Mouse (Mus musculus) kidney, embryonic 14.5 days (tissue): ENCODE results near the gene Magea2. TPM values are rescaled to one million over a fixed set of nuclear protein-coding genes. Genes with fewer than 3 reads are reported as not detected.
"Not testable (repeated sequence)": the region's sequence is repeated elsewhere in the genome, so short reads cannot be mapped to it uniquely, and the experiment has no call there.

Experiments
- ATAC-seq: fragments of 200-750 bp; cut with Nextera tagmentation; 2 replicates; pipeline ENCODE4 v1.8.0; 2017; ENCODE audit warnings: moderate number of reproducible peaks, mild to moderate bottlenecking, moderate TSS enrichment, moderate library complexity; ENCODE audit not compliant: low FRiP score, low TSS enrichment
- H3K27ac ChIP-seq: fragments of 300-500 bp; sonication (generic); 2 replicates; pipeline ENCODE4 v1.5.1; 2014; ENCODE audit warnings: low read depth, mild to moderate bottlenecking, low read length, moderate library complexity, mixed read lengths
- H3K27me3 ChIP-seq: fragments of 300-500 bp; sonication (generic); 2 replicates; pipeline ENCODE4 v1.6.1; 2014; ENCODE audit warnings: mild to moderate bottlenecking, low read length; ENCODE audit not compliant: control insufficient read depth, insufficient read depth
- H3K36me3 ChIP-seq: fragments of 300-500 bp; sonication (generic); 2 replicates; pipeline ENCODE4 v1.6.1; 2014; ENCODE audit warnings: low read length, mixed read lengths; ENCODE audit not compliant: control insufficient read depth, insufficient read depth
- H3K4me1 ChIP-seq: fragments of 300-500 bp; sonication (generic); 2 replicates; pipeline ENCODE4 v1.6.1; 2014; ENCODE audit warnings: low read length, mixed read lengths; ENCODE audit not compliant: control insufficient read depth, insufficient read depth
- H3K4me2 ChIP-seq: fragments of 300-500 bp; sonication (generic); replicated peaks from 2 replicates; pipeline ENCODE4 v1.6.1; 2014; ENCODE audit warnings: low read depth, mild to moderate bottlenecking, low read length
- H3K4me3 ChIP-seq: fragments of 300-500 bp; sonication (generic); 2 replicates; pipeline ENCODE4 v1.5.1; 2014; ENCODE audit warnings: mild to moderate bottlenecking, low read length
- H3K9ac ChIP-seq: fragments of 300-500 bp; sonication (generic); 2 replicates; pipeline ENCODE4 v1.6.1; 2014; ENCODE audit warnings: low read depth, mild to moderate bottlenecking, low read length, moderate library complexity
- H3K9me3 ChIP-seq: fragments of 300-500 bp; sonication (generic); 2 replicates; pipeline ENCODE4 v1.6.1; 2016; ENCODE audit warnings: low read length; ENCODE audit not compliant: control insufficient read depth
- WGBS: fragments of 180-500 bp; shearing (Covaris S2); extraction: QIAGEN DNeasy Blood & Tissue Kit; methylation state at CpG from one replicate; pipeline ENCODE4 v1.1.7; 2014; 5-methylcytosine and 5-hydroxymethylcytosine counted together
- polyA plus RNA-seq: library from polyadenylated mRNA; unstranded; fragments of >200 nt; fragmentation: Nextera tagmentation; extraction: Ambion mirVana; gene quantifications from 2 replicates; pipeline ENCODE4 v1.2.1, GENCODE M21; 2014

The Magea2 gene
- not detected in 2 replicates for polyA plus RNA-seq

GRCm38 (mm10) chrX:155093566-155093965 is at the start of gene Magea2:
TSS of gene Magea2 (minus strand) at chrX:155093666.
- WGBS = 79% methylated on average over 3 of the region's 4 CpGs
- H3K9me3 ChIP-seq, H3K4me2 ChIP-seq, H3K4me3 ChIP-seq, H3K4me1 ChIP-seq, ATAC-seq, H3K27me3 ChIP-seq, H3K9ac ChIP-seq, H3K36me3 ChIP-seq, H3K27ac ChIP-seq: not testable (repeated sequence)

- H3K27ac ChIP-seq, H3K36me3 ChIP-seq, H3K27me3 ChIP-seq, H3K4me1 ChIP-seq, ATAC-seq, H3K9ac ChIP-seq, H3K4me2 ChIP-seq, H3K9me3 ChIP-seq, H3K4me3 ChIP-seq: not testable (repeated sequence)
- WGBS = 83% methylated on average over 3 of the region's 3 CpGs
These were observed 34.8 kb upstream of the Magea2 start, which contains the start of gene Cldn34b2 for GRCm38 (mm10) chrX:155128312-155128711. TSS of gene Cldn34b2 (minus strand) at chrX:155128412.

GRCm38 (mm10) chrX:155098024-155098423 is 4.6 kb upstream of the Magea2 start:
- Histone ChIP-seq H3K9ac (no peak overlapping the region), H3K27me3 (no peaks in the 10 kb centered on the region), H3K4me2 (no peak overlapping the region), H3K36me3 (no peaks in the 10 kb centered on the region), H3K27ac (no peak overlapping the region), H3K4me1 (no peaks in the 10 kb centered on the region), H3K9me3 (no peaks in the 10 kb centered on the region), H3K4me3 (no peak overlapping the region)
- ATAC-seq = no peak

- WGBS = 83% methylated on average over 1 of the region's 2 CpGs
- not testable (repeated sequence) for H3K27ac ChIP-seq, H3K4me1 ChIP-seq, H3K4me2 ChIP-seq, H3K9ac ChIP-seq, H3K4me3 ChIP-seq, H3K36me3 ChIP-seq, H3K9me3 ChIP-seq, H3K27me3 ChIP-seq, ATAC-seq
These were observed 3.8 kb downstream of the Magea2 start, which contains the start of gene Magea1 for GRCm38 (mm10) chrX:155089693-155090092. TSS of gene Magea1 (minus strand) at chrX:155089793.

GRCm38 (mm10) chrX:155063045-155063444 is 30.4 kb downstream of the Magea2 start, which contains the start of gene Magea5:
TSS of gene Magea5 (minus strand) at chrX:155063145.
- not testable (repeated sequence) for H3K36me3 ChIP-seq, ATAC-seq, H3K9ac ChIP-seq, H3K27ac ChIP-seq, H3K4me2 ChIP-seq, H3K27me3 ChIP-seq, H3K4me3 ChIP-seq, H3K4me1 ChIP-seq, H3K9me3 ChIP-seq
- WGBS = 91% methylated on average over 13 of the region's 16 CpGs

GRCm38 (mm10) chrX:154995750-154996149 is 97.7 kb downstream of the Magea2 start, which contains the start of gene Magea8:
TSS of gene Magea8 (minus strand) at chrX:154995850.
- H3K4me1 ChIP-seq, H3K9ac ChIP-seq, H3K4me3 ChIP-seq, H3K9me3 ChIP-seq, H3K4me2 ChIP-seq, ATAC-seq, H3K27me3 ChIP-seq, H3K27ac ChIP-seq, H3K36me3 ChIP-seq: not testable (repeated sequence)
- WGBS = 91% methylated on average over 11 of the region's 11 CpGs

Other genes with a start within 250 kb of the Magea2 start
- gene Cldn34b1, start 203.4 kb downstream of the Magea2 start, polyA plus RNA-seq = not detected in 2 replicates
- not detected in 2 replicates for gene Magea6, start 157.7 kb downstream of the Magea2 start, polyA plus RNA-seq
- gene Magea3, start 144.2 kb downstream of the Magea2 start, polyA plus RNA-seq = not detected in 2 replicates
- gene Magea8, start 97.8 kb downstream of the Magea2 start, polyA plus RNA-seq = not detected in 2 replicates
- gene Magea5, start 30.5 kb downstream of the Magea2 start, polyA plus RNA-seq = not detected in 2 replicates
- not detected in 2 replicates for gene Magea1, start 3.9 kb downstream of the Magea2 start, polyA plus RNA-seq
- not detected in 2 replicates for gene Cldn34b2, start 34.7 kb upstream of the Magea2 start, polyA plus RNA-seq
- gene Sat1, start 122.8 kb upstream of the Magea2 start, polyA plus RNA-seq = 130 and 140 TPM in 2 replicates
- gene Acot9, start 168.8 kb upstream of the Magea2 start, polyA plus RNA-seq = 31.8 and 34.8 TPM in 2 replicates
- 302 and 365 TPM in 2 replicates for gene Prdx4, start 247.1 kb upstream of the Magea2 start, polyA plus RNA-seq